Mouse (Mus musculus) MEL-GATA-1-ER (cell line): Measurements from ENCODE around the gene Hoxc10.

ENCODE experiments used
- DNase-seq: peaks from one replicate; pipeline ENCODE4 v3.0.0-alpha.2; 2012; ENCODE audit warnings: low read depth; ENCODE audit errors: extremely low read depth

Hoxc10 gene

DNA sequence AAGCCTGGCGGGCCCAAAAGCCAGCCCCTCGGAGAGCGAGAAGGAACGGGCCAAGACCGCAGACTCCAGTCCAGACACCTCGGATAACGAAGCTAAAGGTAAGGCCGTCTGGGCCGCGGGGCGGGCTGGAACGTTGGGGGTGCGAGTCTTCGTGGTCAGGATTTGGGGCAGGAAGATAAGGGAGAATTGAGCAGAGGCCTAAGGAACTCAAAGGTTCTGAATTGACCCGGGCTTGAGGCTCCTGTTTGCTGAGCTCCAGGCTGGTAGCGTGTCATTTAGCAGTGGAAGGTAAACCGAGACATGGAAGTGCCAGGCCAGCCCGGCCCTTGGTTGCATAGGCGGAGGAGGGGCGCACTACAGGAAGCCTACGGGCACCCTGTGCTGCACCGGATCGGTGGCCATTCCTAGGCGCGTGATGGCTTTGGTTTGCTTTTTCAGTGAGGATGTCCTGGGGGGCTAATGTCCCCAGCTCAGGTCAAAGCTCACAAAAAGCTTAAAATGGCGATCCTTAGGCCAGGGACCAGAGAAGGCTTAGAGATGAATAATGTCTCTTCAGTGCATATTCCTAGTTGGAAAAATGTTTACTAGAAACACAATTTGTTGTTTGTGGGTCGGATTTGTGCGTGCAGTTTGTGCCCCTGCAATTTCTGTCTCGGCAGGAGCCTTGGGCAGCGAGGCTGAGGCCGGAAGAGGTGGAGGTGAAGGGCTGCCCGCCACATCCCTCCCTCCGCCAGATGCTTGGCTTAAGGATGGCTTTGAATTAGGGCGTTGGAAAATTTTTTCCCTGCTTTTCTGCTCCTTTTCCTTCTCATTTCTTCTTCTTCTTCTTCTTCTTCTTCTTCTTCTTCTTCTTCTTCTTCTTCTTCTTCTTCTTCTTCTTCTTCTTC is 1.2 kb downstream of the Hoxc10 start:
- peak; percentile 44 for DNase-seq

DNA sequence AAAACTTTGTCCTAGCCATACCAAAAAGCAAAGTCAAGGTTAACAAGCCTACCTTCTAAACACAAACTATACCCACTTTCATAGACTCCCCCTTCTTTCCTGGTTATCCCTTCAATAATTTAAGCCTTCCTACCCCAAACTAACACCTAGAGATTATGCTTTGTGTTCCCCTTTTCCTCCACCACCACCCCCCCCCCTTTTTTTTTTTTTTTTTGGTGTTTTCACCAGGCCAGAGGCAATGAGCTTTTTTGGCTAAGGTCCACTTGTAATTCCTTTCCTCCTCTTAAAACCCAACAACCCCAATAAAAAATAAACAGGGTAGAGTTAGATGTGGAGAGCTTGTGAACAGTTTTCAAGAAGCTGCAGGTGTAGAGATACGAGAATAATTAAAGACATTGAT is 2.7 kb downstream of the Hoxc10 start:
- DNase-seq: no peak

DNA sequence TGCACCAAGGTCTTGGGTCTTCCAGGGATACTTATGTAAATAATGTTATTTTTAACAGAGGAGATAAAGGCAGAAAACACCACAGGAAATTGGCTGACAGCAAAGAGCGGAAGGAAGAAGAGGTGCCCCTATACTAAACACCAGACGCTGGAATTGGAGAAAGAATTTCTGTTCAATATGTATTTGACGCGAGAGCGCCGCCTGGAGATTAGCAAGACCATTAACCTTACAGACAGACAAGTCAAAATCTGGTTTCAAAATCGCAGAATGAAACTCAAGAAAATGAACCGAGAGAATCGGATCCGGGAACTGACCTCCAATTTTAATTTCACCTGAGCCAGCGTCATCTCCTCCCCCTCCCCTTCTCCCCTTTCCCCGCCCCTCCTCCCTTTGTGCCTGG is 4.1 kb downstream of the Hoxc10 start:
- DNase-seq: no peak

DNA sequence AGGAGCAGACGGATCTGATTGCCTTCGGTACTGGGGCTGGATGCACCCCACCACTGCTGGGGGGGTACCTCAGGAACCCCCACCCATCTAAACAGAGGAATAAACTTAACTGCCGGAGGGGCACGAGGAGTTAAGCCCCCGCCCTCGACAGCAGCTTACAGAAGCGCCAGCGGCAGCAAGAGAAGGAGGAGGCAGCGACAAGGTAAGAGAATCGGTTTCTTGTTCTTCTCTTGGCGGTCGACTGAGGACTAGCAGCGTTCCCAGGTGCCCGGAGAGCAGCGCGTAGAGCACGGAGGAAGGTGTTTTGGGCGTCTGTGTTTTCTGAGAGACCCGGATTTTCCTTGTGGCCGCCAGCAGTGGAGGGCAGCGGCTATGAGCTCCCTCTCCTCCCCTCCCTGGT is 5.7 kb downstream of the Hoxc10 start:
- DNase-seq: no peak

DNA sequence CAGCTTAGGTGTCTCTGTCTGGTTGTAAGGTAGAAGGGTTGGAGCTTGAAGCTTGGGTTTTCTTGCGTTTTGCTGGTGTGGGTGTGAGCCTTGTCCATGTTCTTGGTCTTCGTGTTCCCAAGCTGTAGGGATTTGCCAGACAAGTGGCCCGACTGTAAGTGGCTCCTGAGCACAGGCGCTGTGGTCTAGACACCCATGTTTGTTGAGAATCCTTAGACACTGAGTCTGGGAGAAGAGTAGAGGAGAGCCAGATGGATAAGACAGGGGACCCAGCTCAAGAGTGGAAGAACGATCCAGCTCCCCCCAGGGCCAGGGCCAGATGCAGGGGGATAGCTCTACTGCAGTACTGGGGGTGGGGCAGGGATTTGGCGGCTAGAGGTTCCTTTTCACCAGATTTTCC is 6.2 kb downstream of the Hoxc10 start:
- DNase-seq: no peak

DNA sequence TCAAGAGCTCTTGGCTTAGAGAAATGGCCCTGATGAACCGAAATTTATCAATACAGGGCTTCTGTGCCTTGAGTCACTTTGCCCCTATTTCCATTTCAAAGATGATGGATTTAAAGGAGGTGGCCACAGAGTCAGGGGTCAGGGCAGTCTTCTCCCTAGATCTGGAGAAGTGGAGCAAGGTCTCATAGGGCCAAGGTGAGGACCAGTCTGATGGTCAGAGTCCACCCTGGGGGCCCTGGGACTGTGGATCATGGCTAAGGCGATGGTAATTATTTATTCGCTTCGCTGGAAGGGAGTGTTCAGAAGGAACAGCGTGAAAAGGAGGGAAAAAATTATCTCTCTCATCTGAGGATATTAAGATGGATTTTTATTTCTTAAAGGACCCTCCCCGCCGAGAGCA is 8.4 kb downstream of the Hoxc10 start:
- no peak for DNase-seq

DNA sequence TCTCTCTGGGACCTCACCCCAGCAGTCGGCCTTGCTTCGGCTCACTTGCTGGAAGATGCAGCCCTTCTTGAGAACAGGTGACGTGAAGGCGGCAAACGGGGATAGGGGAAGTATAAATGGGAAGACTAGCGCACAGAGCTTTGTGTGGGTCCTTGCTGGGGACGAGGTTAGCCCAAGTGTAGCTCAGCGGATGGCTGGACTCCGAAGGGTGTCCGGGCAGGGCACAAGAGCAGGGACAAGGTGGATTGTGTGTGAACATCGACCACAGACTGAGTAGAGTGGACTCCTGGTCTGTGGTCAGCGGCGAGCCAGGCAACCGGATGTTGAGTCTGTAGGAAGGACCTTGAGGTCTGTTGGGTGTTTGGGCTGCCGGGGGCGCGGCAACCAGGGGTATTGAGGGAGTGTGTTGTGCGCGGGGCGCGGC is 9.1 kb downstream of the Hoxc10 start:
- DNase-seq: no peak

DNA sequence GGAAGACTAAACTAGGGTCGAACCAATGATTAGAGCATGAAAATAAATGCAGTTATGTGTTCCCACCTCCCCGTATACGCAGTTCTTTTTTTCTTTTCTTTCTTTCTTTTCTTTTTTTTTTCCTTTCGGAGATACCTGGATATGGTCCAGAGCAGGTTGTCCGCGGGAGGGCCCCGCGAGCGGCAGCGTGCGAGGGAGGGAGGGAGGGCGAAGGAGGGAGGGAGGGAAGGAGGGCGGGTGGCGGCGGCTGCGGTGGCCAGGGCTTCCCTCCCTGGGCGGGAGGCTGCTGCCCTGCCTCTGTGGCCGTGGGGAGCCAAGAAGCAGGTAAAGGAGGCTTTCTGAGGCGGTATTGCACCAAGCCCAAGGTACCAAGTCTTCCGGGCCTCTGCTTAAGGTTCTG is 9.6 kb downstream of the Hoxc10 start, which contains the start of gene Hoxc9:
Gene Hoxc9 (plus strand): TSS at position 269 of the 400 bp plus-strand sequence.
- no peak for DNase-seq

DNA sequence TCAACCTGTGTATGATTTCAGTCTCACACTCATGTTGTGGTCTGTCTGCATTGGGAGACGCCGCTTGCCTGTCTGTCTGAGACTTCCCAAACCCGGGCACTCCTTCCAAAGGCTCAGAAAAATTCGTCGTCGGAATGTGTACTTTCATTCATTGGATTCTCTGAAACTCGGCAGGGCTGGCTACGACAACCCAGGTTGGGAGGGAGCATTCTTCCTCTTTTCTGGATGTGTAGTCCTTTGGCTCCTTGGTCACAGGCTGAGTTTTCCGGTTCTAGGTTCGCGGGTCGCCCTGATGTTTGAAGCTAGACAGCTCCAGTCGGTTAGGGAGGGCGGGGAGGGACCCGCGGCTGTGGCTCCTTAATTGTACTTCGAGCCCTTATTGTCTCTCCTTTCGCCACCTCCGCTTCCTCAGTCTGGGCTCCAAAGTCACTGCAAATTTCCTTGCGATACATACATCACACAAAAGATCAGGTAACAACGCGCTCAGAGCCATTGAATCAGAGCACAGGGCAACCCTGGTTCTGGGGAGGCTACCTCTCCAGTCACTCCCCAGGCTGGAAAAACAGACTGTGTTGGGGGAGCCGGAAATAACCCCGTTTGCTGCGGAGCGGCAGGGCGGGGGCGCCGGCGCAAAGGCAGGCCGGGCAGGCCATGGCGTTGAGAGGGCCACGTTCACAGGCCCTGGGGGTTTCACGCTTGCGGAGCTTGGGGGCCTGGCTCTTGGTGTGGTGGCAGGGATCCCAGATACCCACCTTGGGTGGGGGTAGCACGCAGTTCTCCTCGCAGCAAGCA is 10.2 kb downstream of the Hoxc10 start:
- DNase-seq: no peak

DNA sequence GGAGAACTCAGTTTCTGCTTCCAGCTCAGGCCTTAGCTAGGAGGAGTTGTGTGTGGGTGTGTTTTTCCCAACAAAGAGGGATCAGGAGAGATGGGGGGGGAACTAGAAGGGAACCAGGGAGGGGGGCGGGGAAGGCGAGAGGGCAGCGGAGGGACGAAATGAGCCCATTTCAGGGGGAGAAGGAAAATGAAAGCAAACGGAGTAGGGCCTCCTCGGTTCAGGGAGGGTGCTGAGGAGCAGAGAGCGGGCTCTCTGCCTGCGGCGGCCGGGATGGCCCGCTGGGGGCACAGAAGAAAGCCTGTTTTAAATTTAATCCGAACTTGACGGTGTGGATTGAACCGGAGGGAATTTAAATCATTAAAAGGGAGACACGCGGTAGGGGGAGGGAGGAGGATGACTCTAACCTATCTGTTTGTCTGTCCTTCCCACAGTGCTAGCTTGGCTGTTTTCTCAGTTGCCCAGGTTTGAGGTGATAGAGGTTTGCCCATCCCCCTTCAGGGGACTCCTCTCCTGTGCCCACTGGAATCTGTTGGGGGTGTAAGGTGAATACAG is 10.9 kb downstream of the Hoxc10 start:
- DNase-seq: no peak

DNA sequence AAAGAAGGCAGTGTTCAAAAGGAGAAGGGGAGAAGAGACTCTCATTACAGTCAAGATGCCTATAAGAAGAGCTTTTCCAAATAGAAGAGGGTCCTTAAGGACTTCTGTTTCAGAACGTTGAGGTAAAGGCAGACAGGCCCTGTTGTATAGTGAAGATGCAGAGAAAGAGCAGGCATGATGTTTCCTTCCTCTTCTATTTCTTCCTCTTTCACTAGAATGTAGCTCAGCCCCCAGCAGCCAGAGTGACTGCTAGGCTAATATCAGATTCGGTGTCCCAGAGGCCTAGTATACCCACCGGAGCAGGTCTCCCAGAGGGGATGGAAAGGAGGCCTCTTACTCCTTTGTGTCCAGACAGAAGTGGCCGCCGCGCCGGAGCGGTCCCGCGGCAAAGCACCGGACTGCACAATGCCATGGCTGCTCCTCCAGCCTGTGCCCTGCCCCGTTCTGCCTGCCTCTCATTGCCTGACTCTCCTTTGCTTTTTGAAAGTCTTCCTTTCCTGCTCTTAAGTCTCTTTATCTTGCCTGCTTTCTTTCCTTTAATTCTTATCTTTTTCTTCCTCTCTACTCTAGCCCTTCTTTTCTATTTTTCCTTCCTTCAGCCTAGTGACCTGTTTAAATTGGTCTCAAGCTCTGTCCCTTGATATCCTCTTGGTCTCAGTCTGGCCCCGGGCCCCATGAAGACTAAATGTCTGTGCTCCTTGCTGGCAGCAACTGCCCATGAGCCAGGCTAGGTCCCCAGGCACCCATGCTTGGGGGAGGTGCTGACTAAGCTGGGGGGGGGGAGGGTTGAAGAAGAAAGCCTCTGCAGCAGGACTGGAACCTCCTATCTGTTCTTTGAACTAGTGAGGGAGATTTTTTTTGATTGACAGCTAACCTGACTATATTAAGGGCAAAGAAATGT is 12.3 kb downstream of the Hoxc10 start:
- DNase-seq: peak; percentile 83

DNA sequence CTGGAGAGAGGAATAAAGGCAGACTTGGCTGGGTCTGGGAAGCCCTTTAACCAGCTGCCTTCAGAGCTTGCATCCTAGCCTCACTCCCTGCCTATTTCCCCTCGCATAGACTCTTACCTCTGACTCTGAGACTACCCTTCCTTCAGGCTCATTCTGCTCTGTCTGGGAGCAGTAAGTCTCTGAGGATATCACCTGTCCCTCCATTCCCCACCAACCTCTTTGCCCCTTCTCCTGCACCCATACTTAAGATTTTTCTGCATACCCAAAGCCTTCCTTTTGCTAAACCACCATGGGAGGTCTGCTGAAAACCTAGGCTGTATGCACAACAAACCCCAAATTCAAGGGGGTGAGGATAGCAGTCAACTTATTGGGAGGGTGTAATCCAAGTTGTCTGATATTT is 13.3 kb downstream of the Hoxc10 start:
- no peak for DNase-seq

DNA sequence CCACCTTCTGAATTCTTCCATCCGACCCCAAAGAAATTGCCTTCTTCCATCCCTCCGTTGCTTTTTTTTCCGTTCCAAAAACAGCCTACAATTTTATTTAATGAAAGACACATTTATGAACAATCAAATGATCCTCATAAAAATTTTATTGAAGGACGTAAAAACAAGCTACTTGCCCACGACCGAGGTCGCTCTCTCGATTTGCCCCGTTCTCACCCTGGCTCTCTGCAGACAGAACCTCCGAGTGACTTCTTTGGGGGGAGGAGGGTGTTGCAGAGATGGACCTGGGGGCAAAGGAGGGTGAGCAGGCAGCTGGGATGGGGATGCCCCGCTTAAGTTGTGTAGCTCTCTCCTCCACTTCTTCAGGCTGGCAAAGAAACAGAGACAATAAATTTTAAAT is 13.8 kb downstream of the Hoxc10 start:
- DNase-seq: no peak

DNA sequence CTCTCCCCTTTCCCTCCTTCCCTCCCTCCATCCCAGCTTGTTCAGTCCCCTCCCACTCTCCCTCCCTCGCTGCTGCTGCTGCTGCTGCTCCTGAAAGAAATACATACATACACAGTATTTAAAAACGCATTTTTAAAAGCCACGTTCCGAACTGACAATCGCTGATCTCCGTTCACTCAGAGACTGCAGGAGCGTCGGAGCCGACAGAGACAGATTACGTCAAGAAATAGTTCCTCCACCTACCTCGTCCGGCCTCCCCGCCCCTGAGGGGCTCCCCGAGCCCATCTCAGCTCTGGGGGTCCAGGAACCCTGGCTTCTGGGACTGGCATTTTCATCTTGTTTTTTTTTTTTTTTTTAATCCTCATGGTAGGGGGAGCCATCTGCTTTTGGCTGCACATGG is 14.3 kb downstream of the Hoxc10 start:
- no peak for DNase-seq

DNA sequence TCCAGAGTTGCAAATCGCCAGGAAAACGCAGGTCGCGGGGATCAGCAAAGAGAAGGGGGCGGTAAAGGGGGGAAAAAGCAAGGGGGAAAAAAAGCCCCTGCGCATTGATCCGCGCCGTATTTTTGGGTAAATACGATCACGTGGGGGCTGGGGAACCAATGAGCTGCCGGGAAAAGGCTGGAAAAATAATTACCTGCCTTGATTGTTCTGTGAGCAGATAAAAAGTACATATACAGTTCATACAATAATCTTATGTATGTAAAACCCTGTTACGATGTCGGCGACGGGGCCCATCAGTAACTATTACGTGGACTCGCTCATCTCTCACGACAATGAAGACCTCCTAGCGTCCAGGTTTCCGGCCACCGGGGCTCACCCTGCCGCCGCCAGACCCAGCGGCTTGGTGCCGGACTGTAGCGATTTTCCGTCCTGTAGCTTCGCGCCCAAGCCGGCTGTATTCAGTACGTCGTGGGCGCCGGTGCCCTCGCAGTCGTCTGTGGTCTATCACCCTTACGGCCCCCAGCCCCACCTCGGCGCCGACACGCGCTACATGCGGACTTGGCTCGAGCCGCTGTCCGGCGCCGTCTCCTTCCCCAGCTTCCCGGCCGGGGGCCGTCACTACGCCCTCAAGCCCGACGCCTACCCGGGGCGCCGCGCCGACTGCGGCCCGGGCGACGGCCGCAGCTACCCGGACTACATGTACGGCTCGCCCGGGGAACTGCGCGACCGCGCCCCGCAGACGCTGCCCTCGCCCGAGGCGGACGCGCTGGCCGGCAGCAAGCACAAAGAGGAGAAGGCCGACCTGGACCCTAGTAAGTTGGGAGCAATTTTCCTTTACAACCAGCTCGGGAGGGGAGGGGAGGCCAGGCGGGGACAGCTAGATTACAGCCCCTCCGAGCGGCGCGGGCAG is 15.0 kb downstream of the Hoxc10 start:
- DNase-seq: no peak

DNA sequence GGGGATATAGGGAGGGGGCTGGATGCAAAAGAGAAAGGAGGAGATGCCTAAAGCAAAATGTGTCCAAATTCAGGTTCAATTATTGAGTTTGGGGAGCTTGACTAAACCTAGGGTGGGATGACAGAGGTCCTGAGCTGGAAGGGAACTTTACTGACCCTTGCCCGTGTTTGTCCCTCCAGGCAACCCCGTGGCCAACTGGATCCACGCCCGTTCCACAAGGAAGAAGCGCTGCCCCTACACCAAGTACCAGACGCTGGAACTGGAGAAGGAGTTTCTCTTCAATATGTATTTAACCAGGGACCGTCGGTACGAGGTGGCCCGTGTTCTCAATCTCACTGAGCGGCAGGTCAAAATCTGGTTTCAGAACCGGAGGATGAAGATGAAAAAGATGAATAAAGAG is 17.1 kb downstream of the Hoxc10 start:
- DNase-seq: no peak

DNA sequence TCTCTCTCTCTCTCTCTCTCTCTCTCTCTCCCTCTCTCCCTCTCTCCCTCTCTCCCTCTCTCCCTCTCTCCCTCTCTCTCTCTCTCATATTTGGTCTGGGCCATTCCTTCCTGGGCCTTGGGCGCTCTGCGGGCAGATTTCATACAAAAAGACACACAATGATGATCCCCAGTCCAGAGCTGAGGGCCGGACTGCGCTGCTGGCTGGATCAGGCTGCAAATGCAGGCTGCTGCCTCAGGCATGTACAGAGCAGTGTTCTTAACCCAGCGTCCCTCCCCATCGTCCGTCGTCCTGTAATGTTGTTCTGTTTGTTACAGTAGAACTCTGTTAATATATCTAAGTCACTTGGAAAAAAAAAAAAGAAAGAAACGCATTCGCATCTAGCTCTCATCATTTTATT is 17.9 kb downstream of the Hoxc10 start:
- DNase-seq: no peak

DNA sequence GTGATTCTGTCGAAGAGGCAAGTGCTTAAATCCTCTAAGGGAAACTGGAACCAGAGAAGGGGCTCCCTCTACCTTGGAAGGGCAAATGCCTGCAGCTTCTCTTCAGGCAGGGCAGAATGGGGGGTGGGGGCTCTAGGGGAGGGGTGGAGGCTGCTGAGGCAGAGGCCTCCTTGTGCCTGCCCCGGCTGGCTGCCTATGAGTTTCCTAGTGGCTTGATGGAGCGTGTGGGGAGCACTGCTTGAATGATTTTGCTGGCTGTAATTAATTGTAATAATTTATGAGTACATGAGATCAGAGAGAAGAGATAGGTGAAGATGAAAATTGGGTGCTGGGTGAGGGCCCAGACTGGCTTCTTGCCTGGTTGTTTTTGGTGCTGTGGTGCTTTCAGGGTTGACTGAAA is 18.3 kb downstream of the Hoxc10 start:
- DNase-seq: no peak

DNA sequence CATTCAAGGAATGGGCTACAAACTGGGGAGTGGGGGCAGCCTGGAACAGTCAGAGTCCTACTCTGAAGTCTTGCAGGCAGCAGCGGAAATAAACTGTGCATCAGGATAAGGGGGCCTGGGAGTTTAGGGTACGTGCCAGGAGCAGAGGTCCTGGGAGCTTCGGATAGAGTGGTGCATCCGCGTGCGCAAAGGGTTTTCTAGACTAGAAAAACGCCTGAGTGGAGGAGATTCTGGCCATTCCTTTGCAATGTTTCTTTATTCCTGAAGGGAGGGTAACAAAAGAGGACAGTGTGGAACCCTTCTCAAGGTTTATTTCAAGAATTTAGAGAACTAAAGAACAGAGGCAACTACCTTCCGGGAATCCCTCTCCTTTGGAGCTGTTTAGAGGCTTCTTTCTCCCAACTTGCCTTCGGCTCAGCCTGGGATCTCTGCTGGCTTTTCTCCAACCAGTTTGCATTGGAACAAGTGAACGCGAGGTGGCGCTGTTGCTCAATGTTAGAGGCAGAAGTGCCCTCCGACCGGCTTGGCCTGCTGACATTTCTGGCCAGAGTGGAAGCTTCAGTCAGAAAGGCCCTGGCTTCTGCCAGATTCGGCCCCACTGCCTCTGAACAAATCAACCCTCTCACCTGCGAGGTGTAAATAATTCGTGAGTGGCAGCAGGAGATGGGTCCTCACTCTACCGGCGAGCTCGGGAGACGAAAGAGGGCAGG is 20.7 kb downstream of the Hoxc10 start:
- DNase-seq: no peak

DNA sequence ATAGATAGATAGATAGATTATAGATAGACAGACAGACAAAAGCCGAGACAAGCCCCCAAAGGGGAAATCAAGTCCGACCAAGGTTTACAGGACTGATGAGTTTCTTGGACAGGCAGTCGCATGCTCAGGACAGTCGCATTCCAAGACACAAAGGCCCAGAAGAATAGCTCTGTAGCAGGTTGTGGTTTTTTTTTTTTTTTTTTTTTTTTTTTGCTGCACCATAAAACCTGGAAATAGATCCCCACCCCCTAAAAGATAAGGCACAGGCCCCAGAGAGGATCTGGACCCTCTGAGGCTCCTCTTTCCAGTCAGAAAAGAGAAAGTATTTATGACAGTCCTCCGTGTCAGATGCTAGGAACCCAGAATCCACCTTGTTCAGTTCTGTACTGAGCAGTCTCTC is 21.5 kb downstream of the Hoxc10 start:
- DNase-seq: no peak
